Mouse (Mus musculus) G1E (cell line): ENCODE data around the gene Mplkip.

Source experiments
- CTCF ChIP-seq: IDR thresholded peaks from 2 replicates; pipeline ENCODE4 v1.5.1; 2012; ENCODE audit warnings: low read depth, low read length, inconsistent platforms, mixed read lengths
- GATA1 ChIP-seq: IDR thresholded peaks from 2 replicates; pipeline ENCODE4 v1.6.1; 2012; ENCODE audit warnings: borderline replicate concordance, low read length, inconsistent platforms, mixed read lengths
- GATA2 ChIP-seq: IDR thresholded peaks from 2 replicates; pipeline ENCODE4 v1.6.1; 2012; ENCODE audit warnings: low read depth, low read length, inconsistent platforms, borderline replicate concordance
- POLR2AphosphoS5 ChIP-seq: IDR thresholded peaks from 2 replicates; pipeline ENCODE4 v1.6.1; 2012; ENCODE audit warnings: low read depth, low read length, inconsistent platforms; ENCODE audit not compliant: insufficient replicate concordance
- TAL1 ChIP-seq: conservative IDR thresholded peaks from 2 replicates; pipeline ENCODE4 v1.6.1; 2012; ENCODE audit warnings: low read depth, low read length, inconsistent platforms, mixed read lengths

DNA sequence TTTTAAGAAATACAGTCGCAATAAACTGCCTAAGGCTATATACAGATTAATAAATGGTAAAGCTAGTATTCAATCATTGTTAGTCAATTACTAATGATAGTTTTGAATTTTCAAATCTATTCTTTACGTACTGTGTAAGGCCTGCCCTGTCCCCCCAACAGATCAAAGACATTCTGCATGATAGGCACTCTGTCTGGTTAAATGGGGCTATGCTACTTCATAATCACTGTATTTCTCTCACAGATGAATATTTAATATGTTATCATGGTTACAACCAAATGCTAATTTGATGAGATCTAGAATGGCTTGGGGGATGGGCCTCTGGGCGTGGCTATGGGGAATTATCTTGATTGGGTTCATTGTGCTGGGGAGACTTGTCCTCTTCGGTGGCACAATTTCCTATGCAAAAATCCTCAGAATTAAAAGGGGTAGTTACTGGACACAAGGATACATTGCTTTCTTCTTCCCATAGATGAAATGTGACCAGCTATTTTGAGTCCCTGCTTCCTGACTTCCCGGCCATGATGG is 13.9 kb downstream of the Mplkip start:
- TF ChIP-seq CTCF, result no peak
- TF ChIP-seq GATA2, result no peak
- no peak for TF ChIP-seq GATA1
- TF ChIP-seq TAL1, result no peak
- no peak for TF ChIP-seq POLR2AphosphoS5
